Mouse (Mus musculus): ENCODE results near the gene Vangl2. TPM values are rescaled to one million over a fixed set of nuclear protein-coding genes. Genes with fewer than 3 reads are reported as not detected.

Gene Vangl2
- 0.58 TPM in 1 of 2 replicates, not detected in the other for polyA plus RNA-seq (2012; ENCODE audit: insufficient read depth, insufficient read length, missing spikeins)

DNA sequence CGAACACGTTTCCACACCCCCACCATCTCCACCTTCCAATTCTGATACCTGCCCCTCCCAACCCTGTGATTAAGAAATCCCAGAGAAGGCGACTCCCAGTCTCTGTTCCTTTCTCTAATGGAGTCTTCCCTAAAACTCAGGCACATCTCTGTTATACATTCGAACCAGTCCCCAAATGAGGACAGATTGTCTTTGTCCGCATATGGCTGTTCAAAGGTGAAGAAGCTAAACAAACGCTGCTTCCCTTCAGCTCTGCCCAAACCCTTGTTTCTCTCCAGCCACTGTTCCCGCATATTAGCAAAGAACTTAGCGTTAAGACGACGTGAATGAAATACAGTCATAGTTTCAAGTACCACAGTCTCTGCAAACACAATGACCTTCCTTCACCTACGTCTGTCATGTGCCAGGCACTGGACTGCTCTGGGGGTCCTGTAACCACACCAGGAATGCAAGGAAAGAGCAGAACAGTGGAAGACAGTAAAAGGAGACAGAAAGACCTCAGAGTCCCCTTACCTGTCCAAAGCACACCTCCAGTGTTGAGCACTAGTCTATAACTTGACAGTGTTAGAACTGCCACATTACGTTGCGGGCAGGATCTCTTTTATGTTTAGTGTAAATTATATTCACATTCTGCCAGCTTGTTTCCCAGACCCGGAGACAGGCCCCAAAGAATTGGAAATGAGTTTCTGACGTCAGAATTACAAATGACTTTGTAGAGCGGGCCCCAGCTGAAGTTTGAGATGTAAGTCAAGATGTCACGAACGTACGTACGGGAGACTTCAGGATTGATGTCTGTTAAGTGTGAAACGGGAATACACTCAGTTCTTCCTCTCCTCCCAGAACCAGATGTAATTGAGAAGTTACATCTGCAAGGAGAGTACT is at the start of gene Vangl2:
Gene Vangl2, minus strand, starts transcription at position 51 of the 882 bp plus-strand sequence.
- H3K27ac ChIP-seq (replicated peaks; ENCODE audit: low read depth, low read length): no peak within 1 kb of the TSS

GRCm38 (mm10) chr1:172077981-172078380 is 49.7 kb upstream of the Vangl2 start:
- 0 out of 2 replicates have a peak, but pooled peaks cover 2% of the 10 kb centered on the region for H3K4me1 ChIP-seq (ENCODE audit: control insufficient read depth, insufficient read depth, insufficient read length, low read length)
- H3K27ac ChIP-seq (replicated peaks; ENCODE audit: low read depth, low read length): no peak overlapping the region
- no peak overlapping the region for H3K4me3 ChIP-seq (ENCODE audit: insufficient read depth, low read depth, low read length)

More for the DNA sequence above, at the start of gene Vangl2:
- Histone ChIP-seq H3K4me3 (ENCODE audit: insufficient read depth, low read depth, low read length) (peak within 1 kb of the TSS; percentile 51), H3K4me1 (ENCODE audit: control insufficient read depth, insufficient read depth, insufficient read length, low read length) (no peaks in the 10 kb centered on the region)

GRCm38 (mm10) chr1:172072604-172073003 is 44.4 kb upstream of the Vangl2 start:
- Histone ChIP-seq H3K4me3 (ENCODE audit: insufficient read depth, low read depth, low read length) (no peak overlapping the region), H3K27ac (replicated peaks; ENCODE audit: low read depth, low read length) (no peak overlapping the region), H3K4me1 (ENCODE audit: control insufficient read depth, insufficient read depth, insufficient read length, low read length) (no peaks in the 10 kb centered on the region)

DNA sequence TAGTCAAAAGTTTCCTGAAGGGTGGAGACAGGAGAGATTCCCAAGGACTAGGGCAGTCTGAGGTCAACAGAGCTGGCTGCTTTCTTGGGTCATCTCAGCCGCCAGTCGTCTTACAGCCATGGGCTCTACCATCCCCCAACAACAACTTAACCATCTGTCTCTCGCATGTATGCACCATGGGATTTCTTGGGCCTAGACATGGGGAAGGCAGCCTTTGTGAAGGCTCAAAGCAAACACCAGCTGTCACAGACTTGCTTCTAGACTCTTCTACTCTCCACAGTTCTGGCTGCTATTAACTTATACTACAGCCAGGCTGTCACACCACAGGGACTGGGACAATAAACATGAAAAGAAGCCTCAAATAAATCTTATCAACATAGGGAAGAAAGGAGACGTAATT is 43.3 kb upstream of the Vangl2 start:
- no peak overlapping the region for H3K27ac ChIP-seq (replicated peaks; ENCODE audit: low read depth, low read length)
- H3K4me3 ChIP-seq (ENCODE audit: insufficient read depth, low read depth, low read length): no peak overlapping the region
- H3K4me1 ChIP-seq (ENCODE audit: control insufficient read depth, insufficient read depth, insufficient read length, low read length): no peaks in the 10 kb centered on the region

- Histone ChIP-seq H3K27ac (replicated peaks; ENCODE audit: low read depth, low read length) (no peak overlapping the region), H3K4me3 (ENCODE audit: insufficient read depth, low read depth, low read length) (no peak overlapping the region)
Measured at GRCm38 (mm10) chr1:172070227-172070626, 42.0 kb upstream of the Vangl2 start.

DNA sequence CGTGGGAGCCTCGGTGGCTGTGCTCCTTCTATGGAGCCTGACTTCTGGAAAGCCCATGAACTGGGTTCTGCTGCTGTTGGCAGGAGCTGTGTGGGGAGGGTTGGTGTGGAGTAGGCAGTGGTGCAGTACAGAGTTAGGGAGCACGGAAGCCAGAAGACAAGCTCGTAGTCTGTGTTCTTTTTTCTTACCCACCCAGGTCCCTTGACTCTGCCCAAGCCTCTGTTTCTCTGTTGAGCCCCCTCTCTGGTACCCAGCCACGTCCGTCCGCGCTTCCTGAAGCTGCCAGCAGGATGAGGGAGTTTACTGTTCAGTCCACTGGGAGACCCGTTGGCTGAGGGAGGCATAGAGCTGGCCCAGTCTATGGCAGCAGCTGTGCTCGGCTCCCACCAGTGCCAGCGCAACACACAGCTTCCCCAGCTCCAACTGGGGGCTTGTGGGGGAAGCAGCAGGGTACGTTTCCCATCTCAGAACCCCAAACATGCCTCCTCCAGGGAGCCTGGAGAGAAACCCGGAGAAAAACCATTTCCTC is 36.4 kb upstream of the Vangl2 start:
- Histone ChIP-seq H3K4me1 (ENCODE audit: control insufficient read depth, insufficient read depth, insufficient read length, low read length) (no peaks in the 10 kb centered on the region), H3K4me3 (ENCODE audit: insufficient read depth, low read depth, low read length) (no peak overlapping the region), H3K27ac (replicated peaks; ENCODE audit: low read depth, low read length) (no peak overlapping the region)

More at GRCm38 (mm10) chr1:172070227-172070626, 42.0 kb upstream of the Vangl2 start:
- no peaks in the 10 kb centered on the region for H3K4me1 ChIP-seq (ENCODE audit: control insufficient read depth, insufficient read depth, insufficient read length, low read length)

- Histone ChIP-seq H3K4me1 (ENCODE audit: control insufficient read depth, insufficient read depth, insufficient read length, low read length) (no peaks in the 10 kb centered on the region), H3K4me3 (ENCODE audit: insufficient read depth, low read depth, low read length) (no peak overlapping the region), H3K27ac (replicated peaks; ENCODE audit: low read depth, low read length) (no peak overlapping the region)
Measured at GRCm38 (mm10) chr1:172063291-172064023, 35.2 kb upstream of the Vangl2 start.

DNA sequence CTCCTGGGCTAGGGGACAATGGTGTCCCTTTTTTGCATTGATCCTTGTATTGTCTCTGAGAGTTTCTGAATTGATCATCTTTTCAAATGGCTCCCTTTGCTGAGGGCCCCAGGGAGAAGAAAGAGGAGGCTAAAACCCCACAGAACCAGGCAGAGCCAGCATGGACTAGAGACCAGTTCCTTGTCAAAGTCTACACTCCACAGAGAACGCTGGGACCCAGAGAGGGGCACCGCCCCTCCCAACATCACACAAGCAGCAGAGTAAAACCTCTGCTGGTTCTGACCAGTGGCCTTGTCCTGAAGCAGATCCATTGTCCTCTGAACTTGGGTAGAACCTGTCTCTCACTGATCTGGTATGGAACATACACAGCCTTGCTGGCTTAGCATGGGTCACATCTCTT is 33.9 kb upstream of the Vangl2 start:
- H3K4me3 ChIP-seq (ENCODE audit: insufficient read depth, low read depth, low read length): no peak overlapping the region
- no peak overlapping the region for H3K27ac ChIP-seq (replicated peaks; ENCODE audit: low read depth, low read length)
- H3K4me1 ChIP-seq (ENCODE audit: control insufficient read depth, insufficient read depth, insufficient read length, low read length): no peaks in the 10 kb centered on the region

DNA sequence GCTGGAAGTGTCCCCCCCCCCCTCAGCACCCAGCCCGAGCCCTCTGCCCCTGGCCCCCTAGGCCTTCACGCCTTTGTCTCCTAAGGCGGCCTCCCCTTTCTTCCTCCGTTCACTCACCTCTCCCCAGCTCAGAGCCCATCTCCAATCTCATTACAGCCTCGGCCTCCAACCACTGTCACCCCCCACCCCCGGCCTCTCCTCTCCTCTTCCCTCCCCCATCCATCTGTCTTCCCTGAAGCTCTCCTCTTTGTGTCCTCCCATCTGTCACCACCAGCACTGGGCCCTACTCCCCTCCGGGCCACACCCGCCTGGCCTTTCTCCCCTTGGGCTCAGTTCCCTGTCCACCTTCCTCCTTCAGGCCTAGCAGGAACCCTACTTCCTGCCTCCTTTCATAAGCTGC is 33.0 kb upstream of the Vangl2 start:
- Histone ChIP-seq H3K4me1 (ENCODE audit: control insufficient read depth, insufficient read depth, insufficient read length, low read length) (no peaks in the 10 kb centered on the region), H3K27ac (replicated peaks; ENCODE audit: low read depth, low read length) (no peak overlapping the region)

GRCm38 (mm10) chr1:172060659-172061058 is 32.4 kb upstream of the Vangl2 start:
- Histone ChIP-seq H3K4me3 (ENCODE audit: insufficient read depth, low read depth, low read length) (no peak overlapping the region), H3K4me1 (ENCODE audit: control insufficient read depth, insufficient read depth, insufficient read length, low read length) (no peaks in the 10 kb centered on the region)

More for the DNA sequence above, 33.0 kb upstream of the Vangl2 start:
- H3K4me3 ChIP-seq (ENCODE audit: insufficient read depth, low read depth, low read length): no peak overlapping the region

DNA sequence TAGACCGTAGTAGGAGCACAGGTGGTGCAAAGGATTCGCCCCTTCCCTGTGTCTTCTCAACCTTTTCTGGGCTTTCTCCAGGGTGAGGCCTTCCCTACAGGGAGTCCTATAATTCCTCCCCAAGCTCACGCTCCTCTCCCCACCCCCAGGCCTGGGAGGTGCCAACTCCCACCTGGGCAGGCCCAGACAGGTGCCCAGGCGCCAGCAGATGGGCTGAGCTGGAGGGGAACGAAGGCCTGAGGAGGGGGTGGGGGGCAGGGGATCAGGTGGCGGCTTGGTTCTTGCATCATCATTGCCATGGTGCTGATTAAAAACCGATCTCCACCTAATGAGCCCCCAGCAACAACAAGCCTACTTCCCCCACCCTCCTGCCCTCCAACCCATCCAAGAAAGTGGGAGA is 30.6 kb upstream of the Vangl2 start:
- H3K4me1 ChIP-seq (ENCODE audit: control insufficient read depth, insufficient read depth, insufficient read length, low read length): no peaks in the 10 kb centered on the region
- no peak overlapping the region for H3K27ac ChIP-seq (replicated peaks; ENCODE audit: low read depth, low read length)
- H3K4me3 ChIP-seq (ENCODE audit: insufficient read depth, low read depth, low read length): no peak overlapping the region

More at GRCm38 (mm10) chr1:172060659-172061058, 32.4 kb upstream of the Vangl2 start:
- H3K27ac ChIP-seq (replicated peaks; ENCODE audit: low read depth, low read length): no peak overlapping the region

DNA sequence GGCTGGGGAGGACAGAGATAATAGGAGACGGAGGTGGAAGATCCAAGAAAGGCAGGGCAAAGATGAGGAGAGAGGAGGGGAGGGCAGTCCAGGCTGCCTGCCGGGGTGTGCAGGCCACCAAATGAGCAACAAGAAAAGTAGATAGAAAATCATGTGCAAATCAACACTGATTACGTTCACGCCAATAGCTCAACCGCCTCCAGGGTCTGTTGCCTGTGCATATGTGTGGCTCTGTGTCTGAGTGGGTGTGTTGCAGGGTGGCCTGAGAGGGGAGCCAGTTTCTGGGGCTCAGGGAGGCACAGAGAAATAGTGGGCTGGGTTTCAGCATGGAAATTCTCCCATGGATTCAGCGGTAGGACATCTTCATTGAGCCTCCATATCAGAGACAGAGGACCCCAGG is 30.1 kb upstream of the Vangl2 start:
- Histone ChIP-seq H3K4me1 (ENCODE audit: control insufficient read depth, insufficient read depth, insufficient read length, low read length) (no peaks in the 10 kb centered on the region), H3K4me3 (ENCODE audit: insufficient read depth, low read depth, low read length) (no peak overlapping the region), H3K27ac (replicated peaks; ENCODE audit: low read depth, low read length) (no peak overlapping the region)

- no peak within 1 kb of the TSS for H3K4me3 ChIP-seq (ENCODE audit: insufficient read depth, low read depth, low read length)
Measured at GRCm38 (mm10) chr1:172057491-172057921, 29.3 kb upstream of the Vangl2 start, which contains the start of gene Nhlh1. Gene Nhlh1 (minus strand): TSS chr1:172057573.

DNA sequence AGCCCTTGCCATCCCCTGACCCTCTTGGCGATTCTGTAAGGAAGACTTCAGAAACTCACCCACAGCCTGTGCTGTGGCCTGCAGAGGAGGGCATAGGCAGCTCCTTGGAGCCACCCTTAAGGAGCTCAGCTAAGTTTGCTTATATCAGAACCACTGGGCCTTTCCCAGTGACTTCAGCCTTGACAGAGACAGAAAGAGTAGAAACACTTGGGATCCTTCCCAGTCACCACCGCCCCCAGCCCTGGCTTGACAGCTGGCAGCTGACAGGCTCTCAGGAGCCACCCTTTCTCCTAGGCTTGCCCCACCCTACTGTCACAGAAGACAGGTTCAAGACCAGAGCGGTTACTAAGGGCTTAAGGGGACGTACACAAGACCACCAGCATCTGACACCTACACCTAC is 28.0 kb upstream of the Vangl2 start:
- H3K4me1 ChIP-seq (ENCODE audit: control insufficient read depth, insufficient read depth, insufficient read length, low read length): no peaks in the 10 kb centered on the region
- no peak overlapping the region for H3K4me3 ChIP-seq (ENCODE audit: insufficient read depth, low read depth, low read length)
- no peak overlapping the region for H3K27ac ChIP-seq (replicated peaks; ENCODE audit: low read depth, low read length)

More at GRCm38 (mm10) chr1:172057491-172057921, 29.3 kb upstream of the Vangl2 start, which contains the start of gene Nhlh1:
- Histone ChIP-seq H3K4me1 (ENCODE audit: control insufficient read depth, insufficient read depth, insufficient read length, low read length) (no peaks in the 10 kb centered on the region), H3K27ac (replicated peaks; ENCODE audit: low read depth, low read length) (no peak within 1 kb of the TSS)
